Mouse (Mus musculus): ENCODE measurements around the gene Aqr. TPM values are rescaled to one million over a fixed set of nuclear protein-coding genes. Genes with fewer than 3 reads are reported as not detected.

Aqr gene
- 10 to 100 TPM; 56.3 to 63.4 TPM for polyA plus RNA-seq (2017; shearing (Covaris generic))

GRCm38 (mm10) chr2:114186924-114187323 lies at the start of gene Aqr:
Gene Aqr (minus strand): TSS chr2:114187024.

GRCm38 (mm10) chr2:114200932-114201559 lies 14.2 kb upstream of the Aqr start, which contains the start of gene Zfp770:
Gene Zfp770 (minus strand): TSS chr2:114201469.

DNA sequence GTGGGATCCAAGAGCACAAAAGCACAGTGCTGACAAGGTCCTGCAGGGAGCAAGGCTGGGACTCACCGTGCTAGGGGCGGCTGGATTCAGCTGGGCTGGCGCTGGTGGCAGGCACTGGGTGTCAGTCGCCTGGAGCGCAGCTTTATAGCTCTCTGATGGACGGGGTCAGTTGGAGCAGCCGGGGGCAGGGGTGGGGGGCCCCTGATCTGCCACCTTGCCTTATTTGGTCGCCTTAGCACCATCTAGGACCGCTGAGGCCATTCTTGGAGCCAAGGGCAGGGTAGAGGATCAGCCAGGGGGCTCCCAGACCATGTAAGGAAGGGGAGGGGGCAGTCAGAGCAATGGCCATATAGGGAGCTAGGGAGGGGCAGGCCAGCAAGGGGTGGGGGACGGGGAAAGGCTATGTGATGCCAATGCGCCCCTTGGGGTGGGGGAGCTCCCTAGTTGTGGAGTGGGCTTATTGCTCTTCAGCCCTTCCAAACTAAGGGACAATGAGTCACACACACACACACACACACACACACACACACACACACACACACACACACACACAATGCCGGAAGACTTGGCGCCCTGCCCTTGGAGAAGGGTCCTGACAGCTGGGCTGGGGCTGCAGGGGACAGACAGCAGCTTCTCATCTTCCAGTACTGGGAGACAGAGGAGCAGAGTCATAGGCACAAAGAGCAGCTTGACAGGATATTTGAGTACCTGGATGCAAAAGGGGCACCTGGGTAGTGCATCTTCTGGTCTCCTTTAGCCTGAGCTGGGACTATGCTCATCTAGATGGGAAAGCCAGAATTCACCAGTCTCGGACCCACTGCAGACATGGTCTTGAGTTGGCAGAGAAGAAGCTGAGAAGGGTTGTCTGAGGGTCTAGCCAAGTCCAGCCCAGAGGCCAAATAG lies 133.9 kb downstream of the Aqr start, which contains the start of gene Actc1:
Actc1 (minus strand) TSS at position 853 of the 903 bp plus-strand sequence.

Other genes starting within 250 kb of the Aqr start
- gene Gjd2, start 173.4 kb downstream of the Aqr start, polyA plus RNA-seq (2017; shearing (Covaris generic)), result not detected
- under 1 TPM in 1 of 2 experiments, not detected in 1; 0.86 TPM for gene Actc1, start 133.5 kb downstream of the Aqr start, polyA plus RNA-seq (2017; shearing (Covaris generic))
- 1 to 10 TPM; 1.9 to 3.4 TPM for gene Zfp770, start 14.4 kb upstream of the Aqr start, polyA plus RNA-seq (2017; shearing (Covaris generic))

All from activated CD4-positive, CD25-positive, alpha-beta regulatory T cell (primary cell).